Mouse (Mus musculus): ENCODE data around the gene B4galnt2.
"Not testable (repeated sequence)": the region's sequence is repeated elsewhere in the genome, so short reads cannot be mapped to it uniquely, and the experiment has no call there.

Gene B4galnt2

DNA sequence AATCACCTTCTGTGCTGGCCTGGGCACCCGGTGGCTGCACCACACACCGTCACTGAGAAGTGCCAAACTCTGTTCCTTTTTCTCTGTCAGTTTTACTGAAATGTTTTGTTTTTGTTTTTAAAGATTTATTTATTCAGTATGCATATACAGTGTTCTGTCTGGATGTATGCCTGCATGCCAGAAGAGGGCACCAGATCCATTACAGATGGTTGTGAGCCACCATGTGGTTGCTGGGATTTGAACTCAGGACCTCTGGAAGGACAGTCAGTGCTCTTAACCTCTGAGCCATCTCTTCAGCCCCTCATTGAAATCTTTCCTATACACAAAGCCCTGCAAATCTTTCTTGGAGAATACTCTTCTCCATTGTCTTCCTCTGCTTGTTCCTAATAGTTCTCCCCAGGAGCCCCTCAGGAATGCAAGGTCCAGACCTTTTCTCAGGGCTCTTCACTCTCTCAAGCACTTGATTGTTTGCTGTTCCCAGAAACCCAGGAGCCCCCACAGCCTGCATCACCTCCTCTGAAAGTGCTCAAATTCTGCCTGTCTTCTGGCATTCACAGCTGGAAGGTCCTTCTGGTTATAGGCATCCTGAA, 24.1 kb downstream of the B4galnt2 start:
- no peak for DNase-seq

DNA sequence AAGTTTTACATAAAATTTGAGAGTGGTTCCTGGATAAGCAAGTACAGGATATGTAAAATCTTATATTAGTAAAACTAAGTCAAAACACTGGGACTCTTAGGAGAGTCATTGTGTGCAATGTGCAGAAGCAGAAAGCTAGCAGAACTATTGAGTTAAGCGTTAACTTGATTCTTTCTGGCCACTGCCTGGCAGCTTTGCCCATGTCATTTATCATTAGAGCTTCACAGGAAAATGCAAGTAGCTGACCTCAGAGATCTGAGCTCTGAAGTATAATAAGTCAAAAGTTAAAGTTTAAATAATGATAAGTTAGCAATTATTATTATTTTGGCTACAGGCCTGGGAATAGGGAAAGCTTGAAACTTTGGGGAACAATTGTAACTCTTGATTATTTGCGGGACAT, 34.8 kb downstream of the B4galnt2 start:
- not testable (repeated sequence) for DNase-seq

DNA sequence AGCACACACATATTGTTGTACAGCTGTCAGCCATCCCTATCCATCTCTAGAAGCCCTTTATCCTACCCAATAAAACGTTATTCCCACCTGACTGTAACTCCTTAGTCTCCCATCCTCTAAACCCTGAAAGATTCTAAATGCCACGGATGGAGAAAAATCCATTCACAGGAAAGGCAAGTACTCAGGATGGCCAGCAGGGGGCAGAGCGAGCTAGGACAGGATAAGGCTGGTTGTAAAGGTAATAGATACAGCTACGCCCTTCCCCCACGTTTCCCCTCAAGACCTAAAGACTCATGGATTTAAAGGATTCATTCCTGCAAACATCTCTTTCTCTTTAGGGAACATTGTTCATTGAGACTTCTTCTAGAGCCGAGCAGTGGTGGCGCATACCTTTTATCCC, 38.4 kb downstream of the B4galnt2 start:
- peak; percentile 50 to 54 for DNase-seq

DNA sequence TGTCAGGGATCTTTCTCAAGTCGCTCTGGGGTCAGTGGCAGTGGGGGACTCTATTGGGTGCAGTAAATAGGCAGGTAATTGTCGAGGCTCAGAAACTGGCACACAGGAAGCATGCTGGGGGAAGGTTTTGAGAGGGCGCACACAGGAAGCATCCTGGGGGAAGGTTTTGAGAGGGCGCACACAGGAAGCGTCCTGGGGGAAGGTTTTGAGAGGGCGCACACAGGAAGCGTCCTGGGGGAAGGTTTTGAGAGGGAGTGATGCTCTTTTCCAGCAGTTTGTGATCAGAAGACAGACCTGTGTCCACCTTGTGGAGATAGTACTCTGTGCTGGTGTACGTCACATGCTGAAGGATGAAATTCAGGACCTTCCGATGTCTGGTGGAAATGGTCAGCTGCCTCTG, 38.9 kb downstream of the B4galnt2 start:
- DNase-seq = peak; percentile 26 to 32

DNA sequence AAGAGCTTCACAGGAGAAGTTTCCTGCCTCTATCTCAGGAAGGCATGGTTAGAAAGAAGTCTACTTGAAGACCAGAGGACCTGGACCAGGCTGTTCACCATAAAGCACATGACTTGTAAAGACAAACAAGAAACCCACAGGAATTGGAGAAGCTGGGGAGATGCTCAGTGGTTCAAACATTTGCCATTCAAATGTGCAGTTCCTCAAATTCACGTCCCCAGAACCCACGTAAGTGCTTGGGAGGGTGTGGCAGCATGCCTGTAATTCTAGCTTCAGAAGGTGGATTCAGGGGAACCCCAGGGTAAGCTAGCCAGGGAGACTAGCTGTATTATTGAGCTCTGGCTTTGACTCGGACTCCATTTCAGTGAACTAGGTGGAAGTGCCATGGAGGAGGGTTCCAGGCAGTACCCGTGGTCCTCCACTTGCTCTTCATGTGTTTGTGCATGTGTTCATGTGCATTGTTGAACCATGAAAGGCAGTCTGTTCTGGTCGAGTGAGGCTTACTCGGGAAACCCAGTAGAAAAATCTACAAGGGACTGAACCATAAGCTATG, 44.7 kb downstream of the B4galnt2 start:
- DNase-seq = no peak

DNA sequence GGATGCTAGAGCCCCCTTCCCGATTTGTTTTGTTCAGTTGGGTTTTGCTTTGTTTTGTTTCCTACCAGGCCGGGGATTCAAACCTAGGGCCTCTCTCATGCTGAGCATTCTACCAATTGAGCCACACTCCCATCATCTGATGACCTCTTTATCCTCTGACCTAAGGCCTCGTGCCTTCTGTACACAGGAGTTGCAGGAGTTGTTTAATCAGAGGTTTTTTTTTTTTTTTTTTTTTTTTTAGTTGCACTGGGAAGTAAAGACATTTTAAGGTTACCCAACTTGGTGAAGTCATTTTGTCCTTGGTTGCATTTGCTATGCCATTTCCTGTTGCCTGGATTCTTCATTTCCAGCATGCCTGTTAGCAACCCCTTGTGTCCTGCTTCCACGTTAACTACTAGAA, 45.2 kb downstream of the B4galnt2 start:
- DNase-seq = no peak

DNA sequence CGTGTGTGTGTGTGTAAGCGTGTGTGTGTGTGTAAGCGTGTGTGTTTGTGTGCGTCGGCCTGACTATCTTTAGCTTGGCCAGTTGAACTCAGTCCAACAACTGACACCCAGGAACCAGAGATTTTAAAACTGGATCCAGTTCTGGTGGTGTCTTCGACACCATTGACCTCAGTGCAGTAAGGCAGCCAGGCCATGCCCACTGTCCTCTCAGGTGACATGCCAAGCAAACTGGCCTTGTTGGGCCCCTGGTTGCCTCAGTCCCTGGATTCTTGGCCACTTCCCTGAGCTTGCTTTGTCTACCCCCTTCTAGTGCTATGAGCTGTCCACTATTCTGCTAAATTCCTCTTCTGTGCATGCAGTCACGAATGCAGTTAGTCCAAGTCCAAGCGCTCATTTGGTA, 53.3 kb downstream of the B4galnt2 start:
- no peak for DNase-seq

DNA sequence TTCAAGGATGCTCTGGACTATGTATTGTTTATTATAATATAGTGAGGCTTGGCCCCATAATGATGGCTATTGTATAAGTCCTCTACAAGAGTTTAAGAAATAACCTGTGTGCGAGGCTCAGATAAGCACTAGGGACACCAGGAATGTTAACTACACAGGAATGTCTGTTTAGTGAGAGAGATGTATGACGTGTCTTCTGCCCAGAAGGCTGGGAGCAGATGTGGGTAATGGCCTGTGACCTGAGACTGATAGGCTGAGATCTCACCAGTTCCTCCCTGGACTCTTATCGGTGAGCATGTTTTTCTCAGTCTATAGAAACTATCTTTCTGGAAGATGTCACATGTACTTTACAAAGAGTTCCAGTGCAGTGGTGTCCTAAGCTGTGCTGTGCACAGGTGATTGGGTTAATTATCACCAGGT, 54.6 kb downstream of the B4galnt2 start:
- no peak for DNase-seq

DNA sequence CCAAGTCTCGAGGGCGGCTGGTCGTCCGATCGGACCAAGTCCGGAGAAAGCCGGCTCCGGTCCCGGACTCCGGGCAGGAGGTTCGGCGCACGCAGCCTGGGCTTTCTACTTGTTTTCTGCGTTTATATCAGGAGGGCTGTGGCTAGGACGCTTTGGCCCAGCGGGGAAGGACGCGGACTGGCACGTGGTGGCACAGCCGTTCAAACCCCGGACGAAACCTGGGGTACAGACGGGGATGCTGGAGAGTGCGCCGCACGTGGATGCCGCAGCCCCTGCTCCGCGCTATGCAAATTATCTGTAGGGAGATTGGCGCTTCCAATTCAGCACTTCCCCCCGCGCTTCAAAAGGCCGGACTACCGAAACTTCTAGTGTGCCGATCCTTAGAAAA, 55.2 kb downstream of the B4galnt2 start:
- DNase-seq = peak; percentile 73 to 81

DNA sequence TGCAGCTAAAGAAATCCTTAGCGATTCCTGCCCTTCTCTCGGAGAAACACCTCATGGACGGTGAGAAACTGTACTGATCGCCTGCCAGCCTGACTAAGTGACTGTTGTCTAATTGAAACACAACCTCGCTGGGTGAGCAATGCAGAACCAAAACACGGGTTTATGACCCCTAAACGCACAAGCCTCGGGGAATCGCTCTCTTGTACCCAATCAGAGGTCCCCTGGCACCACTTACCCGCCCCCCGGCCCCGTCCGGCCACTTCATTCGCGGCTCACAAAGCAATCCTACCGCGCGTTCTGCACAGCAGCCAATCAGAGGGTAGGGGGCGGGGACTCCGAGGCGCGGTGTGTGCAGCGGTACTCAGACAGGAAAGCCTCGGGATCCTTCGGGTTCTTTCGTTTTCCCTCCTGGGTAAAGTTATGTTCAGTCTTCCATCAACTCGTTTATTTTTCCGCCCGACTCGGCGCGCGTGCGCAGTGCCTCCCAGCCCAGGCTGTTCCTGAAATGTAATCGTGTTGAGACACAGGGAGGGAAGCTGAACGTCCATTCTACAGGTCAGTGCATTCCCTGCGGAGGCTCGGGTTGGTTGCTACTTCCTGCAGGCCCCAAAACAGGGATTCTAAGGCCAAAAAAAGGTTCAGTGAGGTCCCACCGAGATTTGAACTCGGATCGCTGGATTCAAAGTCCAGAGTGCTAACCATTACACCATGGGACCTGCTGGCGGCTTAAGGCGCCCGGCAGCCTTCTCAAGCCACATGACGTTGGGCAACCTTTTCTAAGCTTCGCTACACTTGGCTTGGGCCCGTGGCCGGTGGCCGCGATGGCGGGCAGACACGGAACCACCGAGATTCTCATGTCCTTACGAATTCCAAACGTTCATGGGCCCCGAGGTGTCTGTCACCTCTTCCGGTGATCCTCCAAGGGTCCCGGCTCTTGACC, 55.9 kb downstream of the B4galnt2 start:
- DNase-seq = peak; percentile 94 to 98

DNA sequence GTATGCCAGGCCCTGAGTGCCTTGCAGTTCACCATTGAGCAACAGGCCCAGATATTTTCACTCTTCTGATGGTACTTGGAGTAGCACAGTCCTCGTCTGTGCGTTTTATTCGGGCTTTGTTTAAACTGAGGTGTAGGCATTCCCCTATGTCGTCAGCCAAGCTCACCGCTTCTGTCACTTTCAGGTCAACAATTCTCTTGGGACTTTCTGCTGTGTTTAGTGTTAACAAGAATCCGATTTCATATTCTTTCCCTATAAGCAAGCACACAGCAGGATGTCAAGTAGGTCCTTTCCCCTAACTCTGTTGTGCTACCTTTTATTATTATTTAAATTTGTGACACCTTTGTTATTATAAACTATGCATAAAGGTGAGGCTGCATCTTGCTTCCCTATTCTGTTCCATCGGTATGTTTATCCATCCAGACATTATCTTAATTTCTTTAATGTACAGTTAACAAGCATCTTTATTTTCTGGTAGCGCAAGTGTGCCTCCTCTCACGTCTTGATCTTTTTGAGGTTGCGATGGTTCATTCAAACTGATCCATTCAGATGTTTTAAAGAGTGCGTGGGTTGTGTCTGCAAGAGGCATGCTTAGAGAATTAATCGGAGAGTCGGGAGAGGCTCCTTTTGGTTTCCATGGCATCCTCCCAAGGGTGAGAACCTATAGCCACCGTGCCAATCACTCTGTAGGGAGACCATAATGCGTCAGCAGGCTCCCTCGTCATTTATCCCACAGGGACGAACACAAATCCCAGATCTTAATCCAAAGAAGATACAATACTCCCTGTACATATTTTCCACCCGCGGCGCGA, 56.8 kb downstream of the B4galnt2 start:
- DNase-seq = no peak

DNA sequence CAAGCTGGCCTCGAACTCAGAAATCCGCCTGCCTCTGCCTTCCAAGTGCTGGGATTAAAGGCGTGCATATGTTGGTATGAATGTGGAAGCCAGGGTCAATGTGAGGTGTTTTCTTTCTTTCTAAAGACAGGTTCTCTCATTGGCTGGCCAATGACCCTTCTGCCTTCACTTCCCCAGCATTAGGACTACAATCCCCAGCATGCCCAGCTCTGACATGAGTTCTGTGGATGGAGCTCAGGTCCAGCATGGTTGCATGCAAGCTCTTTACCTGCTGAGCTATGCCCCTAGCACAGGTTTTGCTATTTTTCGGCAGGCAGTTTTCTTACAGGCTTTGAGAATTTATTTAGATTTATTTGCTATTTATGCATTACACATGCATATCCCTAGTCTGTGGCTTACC, 57.4 kb downstream of the B4galnt2 start:
- DNase-seq = no peak

DNA sequence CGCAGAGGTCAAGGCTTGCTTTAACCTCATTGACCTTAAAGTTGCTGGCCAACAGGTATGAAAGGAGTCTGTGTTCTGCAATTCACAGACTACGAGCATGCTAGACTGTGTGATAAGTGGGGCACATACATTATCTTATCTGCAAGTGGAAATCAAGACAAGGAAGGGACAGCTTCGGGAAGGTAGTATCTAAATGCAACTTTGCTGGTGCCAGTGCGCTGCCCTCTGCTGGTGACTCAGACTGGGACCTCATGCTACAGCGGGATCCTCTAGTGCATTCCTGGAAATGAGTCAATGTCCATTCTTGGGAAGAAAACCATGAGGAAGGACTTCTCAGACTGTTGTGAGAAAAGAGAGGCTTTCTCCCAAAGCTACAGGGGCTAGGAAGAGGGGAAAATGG, 61.0 kb downstream of the B4galnt2 start:
- peak; percentile 74 to 77 for DNase-seq

DNA sequence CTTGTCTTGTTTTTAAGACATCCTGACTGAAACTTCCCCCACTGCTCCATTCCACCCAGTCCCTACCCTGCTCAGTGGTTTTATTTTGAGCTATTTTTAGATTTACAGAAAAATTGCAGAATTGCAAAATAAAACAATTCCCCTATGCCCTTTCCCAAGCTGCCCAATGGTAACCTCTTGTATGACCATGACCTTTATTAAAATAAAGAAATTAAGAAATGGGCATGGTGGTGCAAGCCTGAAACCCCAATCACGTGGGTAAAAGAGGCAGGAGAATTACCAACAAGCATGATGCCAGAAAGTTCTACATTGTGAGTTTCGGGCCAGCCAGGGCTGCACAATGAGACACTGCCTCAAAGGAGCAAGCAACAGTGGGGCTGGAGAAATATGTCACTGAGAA, 63.8 kb downstream of the B4galnt2 start:
- DNase-seq = no peak

DNA sequence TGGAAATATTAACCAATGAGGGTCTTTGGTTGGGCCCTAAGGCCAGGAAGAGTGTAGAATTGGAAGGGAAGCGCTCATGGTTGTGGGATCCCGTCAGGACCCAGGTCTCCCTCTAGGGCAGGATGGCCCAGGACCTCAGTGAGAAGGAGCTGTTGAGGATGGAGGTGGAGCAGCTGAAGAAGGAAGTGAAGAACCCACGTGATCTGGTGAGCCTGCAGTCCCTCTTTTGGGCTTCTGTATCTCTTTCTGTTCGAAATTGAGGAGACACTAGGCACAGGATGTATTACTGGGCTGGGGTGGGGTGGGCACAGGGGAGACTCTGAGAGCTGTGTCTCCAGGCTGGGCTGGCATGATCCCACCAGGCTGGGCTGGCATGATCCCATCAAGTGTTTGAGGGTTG, 69.8 kb downstream of the B4galnt2 start:
- no peak for DNase-seq

DNA sequence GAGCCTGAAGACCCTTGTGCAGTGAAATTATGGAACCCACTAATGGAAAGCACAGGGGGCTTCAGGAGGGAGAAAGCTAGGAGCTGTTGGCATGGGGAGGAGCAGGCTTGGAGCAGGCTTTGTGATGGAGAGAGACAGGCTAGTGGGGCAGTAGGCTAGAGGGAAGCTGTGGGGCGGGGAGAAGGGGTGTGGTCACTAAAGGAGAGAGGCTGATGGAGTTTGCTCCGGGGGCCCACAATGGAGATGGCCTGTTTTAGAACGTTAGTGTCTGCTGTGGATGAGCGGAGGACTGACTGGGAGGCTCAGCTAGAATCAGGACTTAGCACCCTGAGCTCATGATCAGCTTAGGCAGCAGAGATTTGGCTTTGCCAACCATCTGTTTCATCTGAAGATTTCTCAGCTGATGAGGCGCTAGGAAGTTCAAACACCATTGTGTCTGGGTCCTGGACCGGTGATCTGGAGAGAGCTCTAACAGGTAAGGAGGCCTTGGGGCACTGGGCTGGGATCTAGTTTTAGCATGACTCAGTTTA, 71.2 kb downstream of the B4galnt2 start:
- DNase-seq = no peak

DNA sequence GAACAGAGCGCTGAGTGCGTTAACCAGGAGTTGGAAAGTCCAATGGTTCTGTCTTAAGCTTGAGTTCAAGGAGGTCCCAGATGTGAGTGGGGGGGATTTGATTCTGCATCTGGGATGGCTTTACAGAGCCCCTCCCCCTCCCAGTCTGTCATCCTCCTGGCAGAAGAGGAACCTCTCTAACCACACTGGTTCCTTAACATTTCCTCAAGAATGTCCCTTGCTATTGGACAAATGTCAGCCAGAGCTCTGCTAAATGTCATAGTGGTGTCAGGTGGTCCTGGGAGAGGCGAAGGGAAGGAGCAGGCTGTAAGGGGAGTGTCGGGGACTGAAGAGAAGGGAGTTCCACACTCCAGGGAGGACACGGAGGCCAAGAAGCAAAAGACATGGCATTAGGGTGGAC, 71.7 kb downstream of the B4galnt2 start:
- peak in 1 of 2 experiments; percentile 28 for DNase-seq

DNA sequence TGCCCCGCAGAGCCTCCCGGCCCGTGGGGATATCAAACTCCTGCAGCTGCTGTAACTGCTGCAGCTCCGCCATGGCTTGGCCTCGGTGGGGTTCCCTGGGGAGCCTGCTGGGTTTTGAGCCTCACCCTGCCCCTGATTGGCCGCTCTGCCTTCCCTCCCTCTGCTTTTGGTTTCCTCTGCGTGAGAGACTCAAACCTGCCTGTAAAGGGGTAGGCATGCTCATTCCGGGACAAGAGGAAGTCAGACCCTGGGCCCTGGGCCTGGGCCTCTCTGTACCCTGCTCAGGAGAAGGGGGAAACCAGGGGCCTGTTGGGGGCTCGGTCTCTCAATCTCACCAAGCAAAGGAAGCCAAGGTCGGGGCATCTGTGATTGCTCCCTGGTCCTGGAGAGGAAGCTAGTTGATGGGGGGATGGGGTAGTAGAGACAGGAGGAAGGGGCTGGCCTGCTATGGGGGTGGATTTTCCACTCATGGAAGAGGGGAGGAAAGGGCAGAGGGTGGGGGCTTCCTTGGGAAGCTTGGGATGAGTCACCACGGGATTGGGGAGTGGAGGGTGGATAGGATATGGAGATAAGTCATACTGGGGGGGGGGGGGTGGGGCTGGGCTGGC, 72.5 kb downstream of the B4galnt2 start, which contains the start of gene Abi3:
Gene Abi3, minus strand, starts transcription at position 403 of the 608 bp plus-strand sequence.
- peak; percentile 84 to 91 for DNase-seq

DNA sequence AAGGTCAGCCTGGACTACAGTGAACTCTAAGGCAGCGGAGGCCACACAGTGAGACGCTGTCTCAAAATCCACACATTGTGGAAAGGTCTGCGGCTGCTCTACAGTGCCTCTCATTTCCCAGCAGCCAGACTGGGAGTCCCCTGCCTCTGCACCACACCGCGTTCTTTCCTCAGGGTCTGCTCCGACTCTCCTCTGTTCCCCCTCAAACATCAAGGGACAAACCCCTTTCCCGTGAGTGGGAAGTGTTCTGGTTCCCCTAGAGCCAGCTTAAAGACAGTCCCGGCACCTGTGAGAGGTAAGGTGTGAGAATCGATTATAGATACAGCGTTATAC, 73.2 kb downstream of the B4galnt2 start:
- DNase-seq = peak; percentile 45 to 47

DNA sequence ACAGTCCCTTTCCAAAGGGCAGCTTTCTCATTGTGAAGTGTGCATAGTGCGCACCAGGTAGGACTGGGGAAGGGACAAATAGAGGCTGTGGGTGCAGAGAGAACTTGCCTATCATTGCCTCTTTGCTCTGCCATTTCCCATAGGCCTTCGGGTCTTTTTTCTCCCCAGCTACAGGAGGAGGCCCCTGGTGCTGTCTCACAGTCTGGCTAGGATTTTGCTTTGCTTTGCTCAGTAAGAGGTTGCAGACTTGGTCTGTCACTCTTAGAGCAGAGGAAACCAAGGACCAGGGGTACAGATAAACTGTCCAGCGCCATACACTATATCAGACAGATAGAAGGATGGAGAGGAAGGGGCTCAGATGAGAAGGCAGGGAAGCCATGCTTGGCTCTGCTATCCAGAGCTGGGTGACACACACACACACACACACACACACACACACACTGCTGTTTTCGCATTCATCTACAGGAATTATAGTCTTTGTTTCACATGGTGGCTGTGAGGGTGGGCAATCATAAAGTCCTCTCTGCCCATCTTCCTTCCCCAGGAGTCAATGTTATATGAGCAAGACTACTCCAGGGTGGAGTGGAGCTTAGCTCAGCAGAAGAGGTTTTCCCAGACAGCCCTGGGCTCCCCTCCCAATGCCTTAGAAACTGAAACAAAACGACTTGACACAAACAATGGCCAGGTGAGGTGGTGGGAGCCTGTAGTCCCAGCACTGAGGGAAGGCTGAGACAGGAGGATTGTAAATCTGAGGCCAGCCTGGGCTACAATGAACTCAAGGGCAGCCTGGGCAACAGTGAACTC, 73.8 kb downstream of the B4galnt2 start:
- DNase-seq = no peak
